Mouse (Mus musculus) lung, embryonic 14.5 days (tissue): ENCODE measurements around the gene Pid1. TPM values are rescaled to one million over a fixed set of nuclear protein-coding genes. Genes with fewer than 3 reads are reported as not detected.
A peak's percentile ranks its signal among the peaks of the same experiment; 100 is the strongest.

Source experiments
- ATAC-seq: fragments of 200-750 bp; cut with Nextera tagmentation; 2 replicates; pipeline ENCODE4 v1.8.0; 2017; ENCODE audit warnings: mild to moderate bottlenecking, moderate TSS enrichment, moderate library complexity; ENCODE audit not compliant: insufficient read depth
- DNase-seq: peaks from one replicate; pipeline ENCODE4 v3.0.0-alpha.2; 2015
- H3K27ac ChIP-seq: fragments of 300-500 bp; sonication (generic); 2 replicates; pipeline ENCODE4 v1.5.1; 2014; ENCODE audit warnings: low read depth, mild to moderate bottlenecking, moderate library complexity
- H3K27me3 ChIP-seq: fragments of 300-500 bp; sonication (generic); 2 replicates; pipeline ENCODE4 v1.6.1; 2014; ENCODE audit warnings: low read length, control low read depth; ENCODE audit not compliant: insufficient read depth
- H3K36me3 ChIP-seq: fragments of 300-500 bp; sonication (generic); 2 replicates; pipeline ENCODE4 v1.6.1; 2014; ENCODE audit warnings: control low read depth; ENCODE audit not compliant: insufficient read depth
- H3K4me1 ChIP-seq: fragments of 300-500 bp; sonication (generic); 2 replicates; pipeline ENCODE4 v1.6.1; 2014; ENCODE audit warnings: antibody characterized with exemption, control low read depth; ENCODE audit not compliant: insufficient read depth
- H3K4me2 ChIP-seq: fragments of 300-500 bp; sonication (generic); 2 replicates; pipeline ENCODE4 v1.6.1; 2014; ENCODE audit warnings: mild to moderate bottlenecking
- H3K4me3 ChIP-seq: fragments of 300-500 bp; sonication (generic); 2 replicates; pipeline ENCODE4 v1.5.1; 2014; ENCODE audit warnings: low read depth, low read length
- H3K9ac ChIP-seq: fragments of 300-500 bp; sonication (generic); 2 replicates; pipeline ENCODE4 v1.6.1; 2014
- H3K9me3 ChIP-seq: fragments of 300-500 bp; sonication (generic); 2 replicates; pipeline ENCODE4 v1.6.1; 2016; ENCODE audit warnings: low read depth, low read length, control low read depth
- CTCF ChIP-seq: IDR thresholded peaks from 2 replicates; pipeline ENCODE4 v1.5.1; 2016; ENCODE audit warnings: antibody characterized with exemption, low read depth
- WGBS: fragments of 180-500 bp; shearing (Covaris S2); extraction: QIAGEN DNeasy Blood & Tissue Kit; methylation state at CpG from one replicate; pipeline ENCODE4 v1.1.7; 2014; 5-methylcytosine and 5-hydroxymethylcytosine counted together
- polyA plus RNA-seq: library from polyadenylated mRNA; unstranded; fragments of >200 nt; fragmentation: Nextera tagmentation; extraction: Ambion mirVana; gene quantifications from 2 replicates; pipeline ENCODE4 v1.2.1, GENCODE M21; 2014

Pid1 gene
- polyA plus RNA-seq, 1 experiment from 2014 or later: 4.9 TPM

- ATAC-seq (peak; percentile 62), DNase-seq (peak; percentile 70)
- 23% methylated on average over 1 of the region's 1 CpGs for WGBS
- no peak overlapping the region for H3K4me3 ChIP-seq
- no peaks in the 10 kb centered on the region for H3K27me3 ChIP-seq
- H3K4me2 ChIP-seq: no peak overlapping the region
- TF ChIP-seq CTCF: no peak
- H3K36me3 ChIP-seq: no peaks in the 10 kb centered on the region
- H3K4me1 ChIP-seq: peaks cover 6% of the 10 kb centered on the region; the same call in 1 of the 2 replicates
- H3K27ac ChIP-seq: no peak overlapping the region
- H3K9ac ChIP-seq: no peak overlapping the region
- no peaks in the 10 kb centered on the region for H3K9me3 ChIP-seq
These were observed 18.7 kb upstream of the Pid1 start for GRCm38 (mm10) chr1:84382709-84383108.

GRCm38 (mm10) chr1:84382064-84382463 is 18.1 kb upstream of the Pid1 start:
- no peaks in the 10 kb centered on the region for H3K27me3 ChIP-seq
- H3K36me3 ChIP-seq: no peaks in the 10 kb centered on the region
- TF ChIP-seq CTCF: no peak
- H3K4me1 ChIP-seq: 0 out of 2 replicates have a peak, but pooled peaks cover 2% of the 10 kb centered on the region
- H3K4me2 ChIP-seq: no peak overlapping the region
- no peak for ATAC-seq
- H3K9me3 ChIP-seq: no peaks in the 10 kb centered on the region
- WGBS: 87% methylated on average over 5 of the region's 5 CpGs
- no peak overlapping the region; the same call in 1 of the 2 replicates for H3K27ac ChIP-seq
- DNase-seq: no peak
- H3K4me3 ChIP-seq: no peak overlapping the region
- H3K9ac ChIP-seq: no peak overlapping the region

- Histone ChIP-seq H3K36me3 (no peaks in the 10 kb centered on the region), H3K9me3 (no peaks in the 10 kb centered on the region), H3K4me1 (0 out of 2 replicates have a peak, but pooled peaks cover 2% of the 10 kb centered on the region), H3K27ac (no peak overlapping the region), H3K4me2 (no peak overlapping the region), H3K27me3 (no peaks in the 10 kb centered on the region), H3K4me3 (no peak overlapping the region), H3K9ac (no peak overlapping the region)
- DNase-seq (no peak), ATAC-seq (no peak)
- WGBS: 81% methylated on average over 3 of the region's 3 CpGs
- TF ChIP-seq CTCF: no peak
These were observed 16.9 kb upstream of the Pid1 start for GRCm38 (mm10) chr1:84380895-84381294.

GRCm38 (mm10) chr1:84367733-84368132 is 3.8 kb upstream of the Pid1 start:
- TF ChIP-seq CTCF: no peak
- Histone ChIP-seq H3K27me3 (no peaks in the 10 kb centered on the region), H3K36me3 (no peaks in the 10 kb centered on the region), H3K27ac (no peak overlapping the region), H3K9me3 (no peaks in the 10 kb centered on the region), H3K4me3 (no peak overlapping the region), H3K4me1 (no peaks in the 10 kb centered on the region), H3K4me2 (no peak overlapping the region), H3K9ac (no peak overlapping the region)
- no peak for ATAC-seq
- 62% methylated on average over 3 of the region's 3 CpGs for WGBS
- no peak for DNase-seq

GRCm38 (mm10) chr1:84366553-84366952 is 2.6 kb upstream of the Pid1 start:
- 49% methylated on average over 3 of the region's 3 CpGs for WGBS

GRCm38 (mm10) chr1:84362709-84363617 is 1.0 kb downstream of the Pid1 start:
- Histone ChIP-seq H3K9ac (no peak overlapping the region), H3K36me3 (no peaks in the 10 kb centered on the region), H3K27ac (no peak overlapping the region), H3K9me3 (no peaks in the 10 kb centered on the region), H3K4me1 (no peaks in the 10 kb centered on the region), H3K27me3 (no peaks in the 10 kb centered on the region), H3K4me3 (no peak overlapping the region), H3K4me2 (no peak overlapping the region)
- ATAC-seq (no peak), DNase-seq (no peak)
- TF ChIP-seq CTCF: no peak
- 80% methylated on average over 7 of the region's 7 CpGs for WGBS

More at GRCm38 (mm10) chr1:84366553-84366952, 2.6 kb upstream of the Pid1 start:
- H3K4me2 ChIP-seq: no peak overlapping the region
- no peak for DNase-seq
- H3K4me3 ChIP-seq: no peak overlapping the region
- H3K36me3 ChIP-seq: no peaks in the 10 kb centered on the region
- TF ChIP-seq CTCF: no peak
- no peaks in the 10 kb centered on the region for H3K4me1 ChIP-seq
- ATAC-seq: no peak
- no peaks in the 10 kb centered on the region for H3K9me3 ChIP-seq
- H3K27me3 ChIP-seq: no peaks in the 10 kb centered on the region
- no peak overlapping the region for H3K27ac ChIP-seq
- H3K9ac ChIP-seq: no peak overlapping the region

- ATAC-seq: no peak
These were observed 1.8 kb downstream of the Pid1 start for GRCm38 (mm10) chr1:84362209-84362608.

More at GRCm38 (mm10) chr1:84362209-84362608, 1.8 kb downstream of the Pid1 start:
- TF ChIP-seq CTCF: no peak
- H3K4me1 ChIP-seq: no peaks in the 10 kb centered on the region
- H3K36me3 ChIP-seq: no peaks in the 10 kb centered on the region
- H3K4me2 ChIP-seq: no peak overlapping the region
- H3K27me3 ChIP-seq: no peaks in the 10 kb centered on the region
- no peak overlapping the region for H3K4me3 ChIP-seq
- no peaks in the 10 kb centered on the region for H3K9me3 ChIP-seq
- WGBS: 56% methylated on average over 1 of the region's 1 CpGs
- no peak for DNase-seq
- H3K9ac ChIP-seq: no peak overlapping the region
- H3K27ac ChIP-seq: no peak overlapping the region
